Mouse (Mus musculus): Measurements from ENCODE around the gene Hhip.

- no peak for TF ChIP-seq CTCF (IDR thresholded peaks at IDR 0.05; ENCODE audit: low read depth)
- TF ChIP-seq EP300 (IDR thresholded peaks at IDR 0.05; ENCODE audit: low read depth): no peak
Measured at GRCm38 (mm10) chr8:79950376-79950775, 107.4 kb downstream of the Hhip start.
